In the genomic region with DNA sequence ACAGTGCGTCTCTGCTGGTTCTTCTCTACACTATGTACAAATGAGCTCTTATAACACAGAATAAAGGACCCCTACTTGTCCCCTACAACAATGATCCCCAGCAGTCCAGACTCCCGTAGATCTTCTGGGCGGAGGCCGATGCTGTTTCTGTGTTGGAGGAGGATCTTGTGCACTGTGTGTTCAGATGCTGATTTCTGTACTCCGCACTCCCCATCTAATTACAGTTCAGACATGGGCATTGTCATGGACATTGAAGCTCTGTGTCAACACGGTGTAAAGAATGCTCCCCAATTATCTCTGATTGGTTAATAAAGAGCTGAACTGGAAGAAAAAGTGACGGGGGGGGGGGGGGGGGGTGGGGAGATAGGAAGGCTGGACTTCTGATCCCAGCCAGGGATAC, we compare ENCODE assay signal across 24 mouse cellular contexts. TPM values are rescaled to one million over a fixed set of nuclear protein-coding genes. Genes with fewer than 3 reads are reported as not detected.
DNase-seq lines count a peak whose midpoint lies in the region; ATAC-seq and TF ChIP-seq lines count a peak whose summit lies in the region.
"Had no signal": no experiment of that assay in that cellular context is flagged by ENCODE, and none has a peak within 500 bp of the region (broad histone marks: within the 10 kb centered on the region; RNA-seq: fewer than 3 reads in every experiment).

No protein-coding gene starts in this region.

- H3K27me3 ChIP-seq in forebrain, embryonic 11.5 days (ENCODE audit: control insufficient read depth, insufficient read depth, low read length): no peaks in the 10 kb centered on the region
- no peaks in the 10 kb centered on the region for H3K27me3 ChIP-seq in forebrain, embryonic 10.5 days (ENCODE audit: poor library complexity, severe bottlenecking)
- H3K27me3 ChIP-seq in E14TG2a.4 (ENCODE audit: insufficient read depth, low read length): no peaks in the 10 kb centered on the region
- no peaks in the 10 kb centered on the region for H3K27me3 ChIP-seq in forebrain, postnatal 0 days (ENCODE audit: insufficient read depth, low read length)
- H3K27me3 ChIP-seq: heart, embryonic 13.5 days; intestine, embryonic 15.5 days; lung, embryonic 15.5 days had no signal

- DNase-seq in forebrain, embryonic 11.5 days (ENCODE audit: low spot score): no peak
- no peak for DNase-seq in forebrain, embryonic 10.5 days (ENCODE audit: extremely low spot score, low spot score)
- peak; percentile 93 for DNase-seq in ZHBTc4 (ENCODE audit: low read depth, low spot score)
- DNase-seq in forebrain, postnatal 0 days: no peak
- no peak for DNase-seq in lung, postnatal 25 days (ENCODE audit: low spot score)
- DNase-seq: adrenal gland, postnatal 10 days; cerebellum, adult 11 months; cerebellum, postnatal 10 days; embryo, embryonic 11 days; kidney, adult 9 months; kidney, postnatal 25 days; left cerebral cortex, postnatal 4 days; midbrain, embryonic 14.5 days; right cerebral cortex, postnatal 4 days had no signal

- WGBS in forebrain, embryonic 11.5 days: 41% methylated on average over 6 of the region's 7 CpGs
- 44% methylated on average over 7 of the region's 7 CpGs for WGBS in forebrain, embryonic 10.5 days
- WGBS in forebrain, postnatal 0 days: 8% methylated on average over 7 of the region's 7 CpGs

- H3K9ac ChIP-seq in forebrain, embryonic 11.5 days (ENCODE audit: low read length): no peak overlapping the region
- no peak overlapping the region for H3K9ac ChIP-seq in forebrain, postnatal 0 days
- H3K9ac ChIP-seq: heart, embryonic 13.5 days; hindbrain, embryonic 14.5 days; intestine, embryonic 15.5 days; liver, embryonic 14.5 days; lung, embryonic 15.5 days had no signal

- no peak overlapping the region for H3K4me2 ChIP-seq in forebrain, embryonic 11.5 days (ENCODE audit: low read depth, low read length, severe bottlenecking)
- H3K4me2 ChIP-seq in forebrain, postnatal 0 days (ENCODE audit: low read depth): no peak overlapping the region
- H3K4me2 ChIP-seq: heart, embryonic 13.5 days; hindbrain, embryonic 14.5 days; intestine, embryonic 15.5 days; lung, embryonic 15.5 days had no signal

- no peak overlapping the region for H3K27ac ChIP-seq in forebrain, embryonic 11.5 days (ENCODE audit: low read depth, low read length)
- no peak overlapping the region for H3K27ac ChIP-seq in forebrain, embryonic 10.5 days
- no peak overlapping the region for H3K27ac ChIP-seq in forebrain, postnatal 0 days (ENCODE audit: low read depth, low read length)
- H3K27ac ChIP-seq: heart, embryonic 13.5 days; hindbrain, embryonic 14.5 days; intestine, embryonic 15.5 days; liver, embryonic 14.5 days; lung, embryonic 15.5 days; stomach, postnatal 0 days had no signal

- H3K9me3 ChIP-seq in forebrain, embryonic 11.5 days (ENCODE audit: control insufficient read depth, low read length): no peaks in the 10 kb centered on the region
- 0 out of 2 replicates have a peak, but pooled peaks cover 2% of the 10 kb centered on the region for H3K9me3 ChIP-seq in forebrain, embryonic 10.5 days
- H3K9me3 ChIP-seq in E14TG2a.4 (ENCODE audit: low read length): peaks cover 9% of the 10 kb centered on the region
- H3K9me3 ChIP-seq in forebrain, postnatal 0 days (ENCODE audit: low read length): no peaks in the 10 kb centered on the region
- H3K9me3 ChIP-seq: heart, embryonic 13.5 days; intestine, embryonic 15.5 days; lung, embryonic 15.5 days had no signal

- TF ChIP-seq CTCF in E14TG2a.4 (conservative IDR thresholded peaks at IDR 0.05; ENCODE audit: low read length): no peak
- TF ChIP-seq CTCF in forebrain, postnatal 0 days (IDR thresholded peaks at IDR 0.05; ENCODE audit: low read depth): no peak

- H3K4me3 ChIP-seq in forebrain, embryonic 11.5 days (ENCODE audit: low read depth, low read length): no peak overlapping the region
- no peak overlapping the region for H3K4me3 ChIP-seq in forebrain, embryonic 10.5 days
- H3K4me3 ChIP-seq in E14TG2a.4 (replicated peaks; ENCODE audit: low read length): 0 out of 2 replicates have a peak overlapping the region, but pooled peaks have one; percentile 75
- no peak overlapping the region for H3K4me3 ChIP-seq in forebrain, postnatal 0 days (ENCODE audit: low read depth, low read length)
- H3K4me3 ChIP-seq: heart, embryonic 13.5 days; intestine, embryonic 15.5 days; lung, embryonic 15.5 days; myocyte had no signal

- H3K4me1 ChIP-seq in forebrain, embryonic 11.5 days (replicated peaks; ENCODE audit: control insufficient read depth, insufficient read depth, low read length): peaks cover 4% of the 10 kb centered on the region; the same call in 1 of the 2 replicates
- H3K4me1 ChIP-seq in forebrain, embryonic 10.5 days: peaks cover 14% of the 10 kb centered on the region
- peaks cover 66% of the 10 kb centered on the region for H3K4me1 ChIP-seq in E14TG2a.4 (replicated peaks; ENCODE audit: low read depth, low read length)
- H3K4me1 ChIP-seq in forebrain, postnatal 0 days (ENCODE audit: insufficient read depth): no peaks in the 10 kb centered on the region
- H3K4me1 ChIP-seq: heart, embryonic 13.5 days; intestine, embryonic 15.5 days; lung, embryonic 15.5 days had no signal

- peak; percentile 60 for ATAC-seq in forebrain, embryonic 11.5 days (replicated peaks; ENCODE audit: low FRiP score)
- ATAC-seq in forebrain, postnatal 0 days: peak; percentile 71; the same call in 1 of the 2 replicates
- ATAC-seq in megakaryocyte-erythroid progenitor cell, adult 5-6 weeks (replicated peaks; ENCODE audit: low FRiP score, low TSS enrichment, poor library complexity, severe bottlenecking): no peak
- ATAC-seq: CD4-positive, CD25-positive, alpha-beta regulatory T cell, adult 4 months; intestine, embryonic 15.5 days had no signal

- no peaks in the 10 kb centered on the region for H3K36me3 ChIP-seq in forebrain, embryonic 11.5 days (ENCODE audit: control insufficient read depth, insufficient read depth, low read length)
- H3K36me3 ChIP-seq in forebrain, embryonic 10.5 days (replicated peaks): no peaks in the 10 kb centered on the region
- peaks cover 17% of the 10 kb centered on the region; the same call in 1 of the 2 replicates for H3K36me3 ChIP-seq in E14TG2a.4 (ENCODE audit: insufficient read depth, low read length)
- no peaks in the 10 kb centered on the region for H3K36me3 ChIP-seq in forebrain, postnatal 0 days (ENCODE audit: insufficient read depth)
- H3K36me3 ChIP-seq: heart, embryonic 13.5 days; intestine, embryonic 15.5 days; lung, embryonic 15.5 days had no signal

RNA-seq across cellular contexts. Expression of a gene that starts 27.6 kb away (rescaled TPM):
- polyA plus RNA-seq in forebrain, embryonic 11.5 days (2014; fragmentation: Nextera tagmentation; extraction: Ambion mirVana): 601 and 640 TPM in 2 replicates
- polyA plus RNA-seq in forebrain, embryonic 10.5 days (2016; fragmentation: Nextera tagmentation; extraction: Ambion mirVana): 821 and 862 TPM in 2 replicates
- total RNA-seq in forebrain, postnatal 0 days (2014; rRNA removed): 201 and 235 TPM in 2 replicates
- polyA plus RNA-seq in forebrain, postnatal 0 days (2015; fragmentation: Nextera tagmentation; extraction: Ambion mirVana): 253 and 276 TPM in 2 replicates
- 234 and 279 TPM in 2 replicates for total RNA-seq in megakaryocyte-erythroid progenitor cell, adult 5-6 weeks (2014; fragmentation: Nextera tagmentation)
- total RNA-seq in megakaryocyte-erythroid progenitor cell, adult 5-6 weeks (2017): 419 and 525 TPM in 2 replicates

RNA-seq across cellular contexts. Expression of a gene that starts 41.3 kb away (rescaled TPM):
- polyA plus RNA-seq in forebrain, embryonic 11.5 days (2014; fragmentation: Nextera tagmentation; extraction: Ambion mirVana): 34.6 and 35.3 TPM in 2 replicates
- polyA plus RNA-seq in forebrain, embryonic 10.5 days (2016; fragmentation: Nextera tagmentation; extraction: Ambion mirVana): 40.0 and 41.5 TPM in 2 replicates
- total RNA-seq in forebrain, postnatal 0 days (2014; rRNA removed): 25.3 and 57.6 TPM in 2 replicates
- polyA plus RNA-seq in forebrain, postnatal 0 days (2015; fragmentation: Nextera tagmentation; extraction: Ambion mirVana): 28.1 and 33.7 TPM in 2 replicates
- total RNA-seq in megakaryocyte-erythroid progenitor cell, adult 5-6 weeks (2014; fragmentation: Nextera tagmentation): 39.1 and 52.6 TPM in 2 replicates
- 19.3 and 24.7 TPM in 2 replicates for total RNA-seq in megakaryocyte-erythroid progenitor cell, adult 5-6 weeks (2017)
